Mouse (Mus musculus): Measurements from ENCODE around the gene Riox1. TPM values are rescaled to one million over a fixed set of nuclear protein-coding genes. Genes with fewer than 3 reads are reported as not detected.
"Not testable (repeated sequence)": the region's sequence is repeated elsewhere in the genome, so short reads cannot be mapped to it uniquely, and the experiment has no call there.

The Riox1 gene
- polyA plus RNA-seq, 1 experiment from 2014 or later, result 21.7 TPM

- Histone ChIP-seq H3K4me2 (peak within 1 kb of the TSS; percentile 61), H3K36me3 (no peaks in the 10 kb centered on the region), H3K4me1 (replicated peaks) (peaks cover 11% of the 10 kb centered on the region), H3K9ac (replicated peaks) (peak within 1 kb of the TSS; percentile 81), H3K4me3 (replicated peaks) (peak within 1 kb of the TSS; percentile 59), H3K9me3 (0 out of 2 replicates have a peak, but pooled peaks cover 4% of the 10 kb centered on the region), H3K27ac (peak within 1 kb of the TSS; percentile 95), H3K27me3 (no peaks in the 10 kb centered on the region)
- ATAC-seq (ENCODE audit: insufficient number of reproducible peaks, insufficient read depth, low FRiP score, low TSS enrichment, low read depth), result peak; percentile 85
- under 1% methylated on average over 79 of the region's 80 CpGs for WGBS
Observed at GRCm38 (mm10) chr12:83987583-83988441, 37.4 kb downstream of the Riox1 start, which contains the start of gene Acot2. Acot2 (plus strand) TSS chr12:83987861.

GRCm38 (mm10) chr12:83988483-83988882 is 38.1 kb downstream of the Riox1 start:
- Histone ChIP-seq H3K4me1 (replicated peaks) (peaks cover 11% of the 10 kb centered on the region), H3K9me3 (0 out of 2 replicates have a peak, but pooled peaks cover 4% of the 10 kb centered on the region), H3K4me2 (peak overlapping the region; percentile 61), H3K9ac (replicated peaks) (peak overlapping the region; percentile 81), H3K27me3 (no peaks in the 10 kb centered on the region), H3K4me3 (replicated peaks) (peak overlapping the region; percentile 59), H3K36me3 (peaks cover 4% of the 10 kb centered on the region; the same call in 1 of the 2 replicates), H3K27ac (peak overlapping the region; percentile 95)
- 63% methylated on average over 4 of the region's 4 CpGs for WGBS
- ATAC-seq (ENCODE audit: insufficient number of reproducible peaks, insufficient read depth, low FRiP score, low TSS enrichment, low read depth), result 0 out of 2 replicates have a peak, but pooled peaks have one; percentile 36

- H3K27ac ChIP-seq, result no peak overlapping the region
- 0 out of 2 replicates have a peak, but pooled peaks cover 4% of the 10 kb centered on the region for H3K9me3 ChIP-seq
- no peak overlapping the region for H3K9ac ChIP-seq (replicated peaks)
- 0 out of 2 replicates have a peak overlapping the region, but pooled peaks have one; percentile 6 for H3K4me2 ChIP-seq
- peaks cover 11% of the 10 kb centered on the region for H3K4me1 ChIP-seq (replicated peaks)
- 96% methylated on average over 4 of the region's 4 CpGs for WGBS
- no peak overlapping the region for H3K4me3 ChIP-seq (replicated peaks)
- no peak for ATAC-seq (ENCODE audit: insufficient number of reproducible peaks, insufficient read depth, low FRiP score, low TSS enrichment, low read depth)
- H3K36me3 ChIP-seq, result peaks cover 7% of the 10 kb centered on the region; the same call in 1 of the 2 replicates
- no peaks in the 10 kb centered on the region for H3K27me3 ChIP-seq
Observed at GRCm38 (mm10) chr12:83989378-83989777, 39.0 kb downstream of the Riox1 start.

GRCm38 (mm10) chr12:83997221-83997620 is 46.8 kb downstream of the Riox1 start:
- 71% methylated on average over 2 of the region's 2 CpGs for WGBS
- H3K36me3 ChIP-seq, result peaks cover 9% of the 10 kb centered on the region; the same call in 1 of the 2 replicates
- no peaks in the 10 kb centered on the region for H3K27me3 ChIP-seq
- no peak for ATAC-seq (ENCODE audit: insufficient number of reproducible peaks, insufficient read depth, low FRiP score, low TSS enrichment, low read depth)
- H3K4me2 ChIP-seq, result no peak overlapping the region
- no peaks in the 10 kb centered on the region for H3K4me1 ChIP-seq (replicated peaks)
- no peak overlapping the region for H3K9ac ChIP-seq (replicated peaks)
- no peak overlapping the region for H3K4me3 ChIP-seq (replicated peaks)
- H3K9me3 ChIP-seq, result 0 out of 2 replicates have a peak, but pooled peaks cover 9% of the 10 kb centered on the region
- H3K27ac ChIP-seq, result no peak overlapping the region

GRCm38 (mm10) chr12:83998341-83999107 is 48.1 kb downstream of the Riox1 start:
- Histone ChIP-seq H3K4me2 (no peak overlapping the region), H3K9ac (replicated peaks) (no peak overlapping the region), H3K27me3 (no peaks in the 10 kb centered on the region), H3K36me3 (peaks cover 6% of the 10 kb centered on the region; the same call in 1 of the 2 replicates), H3K4me1 (replicated peaks) (no peaks in the 10 kb centered on the region), H3K4me3 (replicated peaks) (no peak overlapping the region), H3K27ac (no peak overlapping the region), H3K9me3 (0 out of 2 replicates have a peak, but pooled peaks cover 12% of the 10 kb centered on the region)
- no peak for ATAC-seq (ENCODE audit: insufficient number of reproducible peaks, insufficient read depth, low FRiP score, low TSS enrichment, low read depth)
- WGBS, result 70% methylated on average over 11 of the region's 11 CpGs

- H3K27me3 ChIP-seq; H3K4me2 ChIP-seq; ATAC-seq (ENCODE audit: insufficient number of reproducible peaks, insufficient read depth, low FRiP score, low TSS enrichment, low read depth); H3K9ac ChIP-seq (replicated peaks); H3K4me3 ChIP-seq (replicated peaks); H3K36me3 ChIP-seq; H3K27ac ChIP-seq; H3K4me1 ChIP-seq (replicated peaks): not testable (repeated sequence)
- WGBS, result 77% methylated on average over 8 of the region's 8 CpGs
- 0 out of 2 replicates have a peak, but pooled peaks cover 12% of the 10 kb centered on the region for H3K9me3 ChIP-seq
Observed at GRCm38 (mm10) chr12:83999237-83999636, 48.8 kb downstream of the Riox1 start.

- no peaks in the 10 kb centered on the region for H3K4me1 ChIP-seq (replicated peaks)
- WGBS, result 71% methylated on average over 3 of the region's 3 CpGs
- 0 out of 2 replicates have a peak, but pooled peaks cover 12% of the 10 kb centered on the region for H3K9me3 ChIP-seq
- no peaks in the 10 kb centered on the region for H3K27me3 ChIP-seq
- no peak for ATAC-seq (ENCODE audit: insufficient number of reproducible peaks, insufficient read depth, low FRiP score, low TSS enrichment, low read depth)
- H3K36me3 ChIP-seq, result no peaks in the 10 kb centered on the region
- H3K4me2 ChIP-seq, result no peak overlapping the region
- no peak overlapping the region for H3K9ac ChIP-seq (replicated peaks)
- no peak overlapping the region for H3K27ac ChIP-seq
- H3K4me3 ChIP-seq (replicated peaks), result no peak overlapping the region
Observed at GRCm38 (mm10) chr12:84000418-84000817, 50.0 kb downstream of the Riox1 start.

Other genes starting within 250 kb of the Riox1 start
- gene Papln, start 187.0 kb upstream of the Riox1 start, polyA plus RNA-seq (2016; fragmentation: Nextera tagmentation; extraction: Ambion mirVana), result 0.32 and 0.36 TPM in 2 replicates
- gene Numb, start 28.7 kb upstream of the Riox1 start, polyA plus RNA-seq (2016; fragmentation: Nextera tagmentation; extraction: Ambion mirVana), result 42.0 and 42.1 TPM in 2 replicates
- gene Heatr4, start 34.2 kb downstream of the Riox1 start, polyA plus RNA-seq (2016; fragmentation: Nextera tagmentation; extraction: Ambion mirVana), result not detected in 2 replicates
- gene Acot2, start 37.3 kb downstream of the Riox1 start, polyA plus RNA-seq (2016; fragmentation: Nextera tagmentation; extraction: Ambion mirVana), result 17.8 and 21.9 TPM in 2 replicates
- 38.1 and 43.9 TPM in 2 replicates for gene Acot1, start 58.9 kb downstream of the Riox1 start, polyA plus RNA-seq (2016; fragmentation: Nextera tagmentation; extraction: Ambion mirVana)
- gene Acot4, start 87.8 kb downstream of the Riox1 start, polyA plus RNA-seq (2016; fragmentation: Nextera tagmentation; extraction: Ambion mirVana), result 0.14 and 0.39 TPM in 2 replicates
- not detected in 2 replicates for gene Gm49366, start 88.3 kb downstream of the Riox1 start, polyA plus RNA-seq (2016; fragmentation: Nextera tagmentation; extraction: Ambion mirVana)
- gene Acot3, start 101.5 kb downstream of the Riox1 start, polyA plus RNA-seq (2016; fragmentation: Nextera tagmentation; extraction: Ambion mirVana), result 0.59 and 0.66 TPM in 2 replicates
- gene Acot5, start 118.7 kb downstream of the Riox1 start, polyA plus RNA-seq (2016; fragmentation: Nextera tagmentation; extraction: Ambion mirVana), result not detected in 2 replicates
- gene Acot6, start 150.0 kb downstream of the Riox1 start, polyA plus RNA-seq (2016; fragmentation: Nextera tagmentation; extraction: Ambion mirVana), result 0.83 and 0.98 TPM in 2 replicates
- gene Dnal1, start 163.8 kb downstream of the Riox1 start, polyA plus RNA-seq (2016; fragmentation: Nextera tagmentation; extraction: Ambion mirVana), result 6.2 and 7.7 TPM in 2 replicates
- gene Pnma1, start 197.9 kb downstream of the Riox1 start, polyA plus RNA-seq (2016; fragmentation: Nextera tagmentation; extraction: Ambion mirVana), result 1.2 and 1.3 TPM in 2 replicates